Mouse (Mus musculus) left cerebral cortex, postnatal 14 days (tissue): ENCODE results near the gene Gm15517. TPM values are rescaled to one million over a fixed set of nuclear protein-coding genes. Genes with fewer than 3 reads are reported as not detected.

Source experiments
- DNase-seq, 2 experiments: peaks; one replicate each; pipeline ENCODE4 v3.0.0; 2021 to 2022; ENCODE audit warnings: low spot score in 2 of 2, mixed read lengths in 1 of 2
- intact Hi-C: fragments of 180-260 bp; cut with DNase I; formaldehyde crosslinking; loops from one replicate; pipeline ENCODE4 v1.15.1; 2025
- total RNA-seq, 2 experiments: library from RNA; stranded (reverse); gene quantifications; 2 replicates each; pipeline ENCODE4 v1.2.3; 2021

The Gm15517 gene
- total RNA-seq, 2 experiments from 2014 or later, result not detected

DNA sequence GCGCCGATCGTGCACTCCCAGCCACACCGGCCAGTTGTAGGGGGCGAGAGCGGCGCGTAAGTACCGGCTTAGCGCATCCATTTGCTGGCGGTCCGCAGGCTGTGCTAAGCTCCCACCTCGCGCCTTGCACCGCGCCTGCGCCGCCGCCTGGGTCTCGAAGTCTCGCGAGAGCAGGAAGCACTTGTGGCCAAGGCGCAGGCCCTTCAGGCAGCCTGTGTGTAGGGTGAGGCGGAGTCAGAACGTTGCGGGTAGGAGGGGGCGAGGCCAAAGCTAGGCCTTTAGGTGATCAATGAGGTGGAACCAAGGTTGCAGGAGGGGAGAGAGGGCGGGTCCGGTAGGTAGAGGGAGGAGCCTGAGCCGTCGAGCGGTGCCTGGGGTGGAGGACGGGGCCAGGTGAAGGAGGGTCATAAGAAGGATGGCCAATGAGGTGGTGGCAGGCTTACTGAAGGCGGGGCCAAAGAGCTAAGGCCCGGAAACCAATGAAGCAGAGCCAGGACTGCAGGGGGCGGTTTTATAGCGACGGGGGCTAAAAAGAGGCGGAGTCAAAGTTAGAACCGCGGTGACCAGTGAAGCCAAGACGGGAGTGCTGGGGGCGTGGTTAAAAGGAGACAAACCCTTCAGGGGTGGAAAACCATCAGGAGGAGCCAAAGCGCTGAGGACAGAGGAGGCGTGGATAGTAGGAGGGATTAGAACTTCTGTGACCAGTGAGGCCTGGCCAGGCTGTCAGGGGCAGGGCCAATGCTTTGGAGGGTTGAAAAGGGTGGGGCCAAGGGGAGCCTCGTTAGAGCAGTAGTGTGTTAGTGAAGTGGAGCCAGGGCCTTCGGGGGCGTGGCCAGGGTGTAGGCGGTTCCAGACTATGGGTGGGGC lies 43.8 kb downstream of the Gm15517 start:
- DNase-seq, result peak; percentile 97
- intact Hi-C loops, result no loop called here

DNA sequence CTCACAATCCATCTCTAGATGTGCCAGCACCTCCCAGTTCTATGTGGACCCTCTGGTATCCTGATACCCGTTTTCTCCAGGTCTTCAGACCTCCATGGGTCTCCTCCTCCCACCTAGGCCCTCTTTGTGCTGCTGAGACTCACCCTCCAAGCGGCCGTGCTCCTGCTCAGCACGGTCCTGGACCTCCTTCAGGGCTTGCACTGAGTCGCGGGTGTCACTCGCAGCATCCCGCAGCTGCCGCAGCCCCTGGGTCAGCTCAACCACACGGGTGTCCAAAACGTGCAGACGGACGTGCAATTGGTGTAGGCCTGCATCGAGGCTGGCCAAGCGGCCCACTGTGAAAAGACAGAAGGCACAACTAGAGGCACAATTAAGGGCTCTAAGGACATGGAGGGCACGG lies 44.4 kb downstream of the Gm15517 start:
- no peak for DNase-seq
- intact Hi-C loops, result no loop called here

GRCm38 (mm10) chr7:44306516-44307240 lies 45.4 kb downstream of the Gm15517 start, which contains the start of gene Clec11a:
Clec11a (minus strand) TSS chr7:44306902.
- DNase-seq, result no peak
- intact Hi-C loops, result no loop called here

GRCm38 (mm10) chr7:44307261-44308020 lies 46.2 kb downstream of the Gm15517 start:
- no peak for DNase-seq
- intact Hi-C loops, result no loop called here

- intact Hi-C loops, result no loop called here
- no peak for DNase-seq
Observed at GRCm38 (mm10) chr7:44309475-44310284, 48.4 kb downstream of the Gm15517 start, which contains the start of gene Shank1. Shank1 (plus strand) TSS chr7:44310253.

GRCm38 (mm10) chr7:44310285-44310877 lies 49.1 kb downstream of the Gm15517 start:
- no peak for DNase-seq
- intact Hi-C loops, result no loop called here

DNA sequence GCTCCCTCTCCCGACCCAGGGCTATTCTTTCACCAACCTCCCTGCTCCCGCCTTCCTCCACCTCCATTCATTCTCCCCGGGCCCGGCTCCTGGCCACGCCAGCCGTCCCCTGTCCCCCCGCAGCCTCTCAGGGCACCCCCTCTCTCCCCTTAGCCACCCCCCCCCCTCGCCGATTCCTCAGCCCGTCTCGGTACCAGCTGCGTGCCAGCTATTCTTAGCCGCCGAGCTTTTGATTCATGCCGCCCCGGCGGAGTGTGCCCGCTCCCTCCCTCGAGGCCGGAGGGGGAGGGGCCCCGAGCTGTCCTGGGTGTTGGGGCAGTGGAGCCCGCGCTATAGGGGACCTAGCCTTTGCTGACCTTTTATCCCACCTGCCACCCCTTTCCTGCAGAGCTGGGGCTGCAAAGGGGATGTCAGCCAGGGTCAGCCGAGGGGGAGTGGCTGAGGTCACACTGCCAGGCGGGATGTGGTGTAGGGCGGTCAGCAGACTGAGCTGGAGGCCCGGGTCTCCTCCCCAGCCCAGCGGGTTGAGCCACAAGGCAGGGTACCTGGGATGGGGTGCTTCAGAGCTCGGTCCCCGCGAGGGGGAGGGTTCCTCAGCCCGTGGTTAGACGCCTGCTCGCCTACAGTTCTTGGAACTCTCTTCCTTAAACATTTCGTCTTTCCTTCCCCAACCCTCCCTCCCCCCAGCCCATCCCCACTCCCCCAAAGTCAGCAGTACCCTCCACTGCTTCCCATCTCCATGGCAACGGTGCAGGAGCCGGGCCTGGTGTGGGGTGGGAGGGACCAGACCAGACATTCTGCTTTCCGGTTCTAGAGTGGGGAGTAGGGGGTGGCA lies 49.8 kb downstream of the Gm15517 start:
- intact Hi-C loops, result no loop called here
- peak; percentile 73 to 81 for DNase-seq

Other genes starting within 250 kb of the Gm15517 start
- gene Klk1b26, start 249.3 kb upstream of the Gm15517 start, total RNA-seq, result not detected
- not detected for gene Klk1b27, start 209.2 kb upstream of the Gm15517 start, total RNA-seq
- gene Klk1b21, start 159.1 kb upstream of the Gm15517 start, total RNA-seq, result not detected
- not detected for gene Klk1b22, start 148.8 kb upstream of the Gm15517 start, total RNA-seq
- gene Klk1b16, start 124.7 kb upstream of the Gm15517 start, total RNA-seq, result not detected
- gene Klk1b24, start 73.2 kb upstream of the Gm15517 start, total RNA-seq, result not detected
- not detected for gene Klk1b3, start 63.3 kb upstream of the Gm15517 start, total RNA-seq
- not detected for gene Klk1b4, start 54.0 kb upstream of the Gm15517 start, total RNA-seq
- gene Klk1b5, start 45.5 kb upstream of the Gm15517 start, total RNA-seq, result not detected
- gene Klk1, start 36.1 kb upstream of the Gm15517 start, total RNA-seq, result not detected
- gene Gm36864, start 25.3 kb upstream of the Gm15517 start, total RNA-seq, result not detected
- gene 1700028J19Rik, start 14.8 kb upstream of the Gm15517 start, total RNA-seq, result 1 to 10 TPM; 1.5 to 2.0 TPM
- gene 2410002F23Rik, start 14.7 kb upstream of the Gm15517 start, total RNA-seq, result 10 to 100 TPM; 88.7 to 94.1 TPM
- gene Acp4, start 4.1 kb upstream of the Gm15517 start, total RNA-seq, result not detected
- gene Clec11a, start 45.5 kb downstream of the Gm15517 start, total RNA-seq, result 1 to 10 TPM; 2.6 to 3.6 TPM
- 100 to 1,000 TPM; 512 to 537 TPM for gene Shank1, start 48.8 kb downstream of the Gm15517 start, total RNA-seq
- 10 to 100 TPM; 77.1 to 81.9 TPM for gene Syt3, start 122.7 kb downstream of the Gm15517 start, total RNA-seq
- 1 to 10 TPM; 2.3 TPM for gene 1700008O03Rik, start 124.4 kb downstream of the Gm15517 start, total RNA-seq
- gene Lrrc4b, start 167.6 kb downstream of the Gm15517 start, total RNA-seq, result 100 to 1,000 TPM; 269 to 330 TPM
- 10 to 100 TPM; 11.2 to 13.4 TPM for gene Aspdh, start 203.9 kb downstream of the Gm15517 start, total RNA-seq
- 10 to 100 TPM; 60.6 to 63.2 TPM for gene Josd2, start 206.5 kb downstream of the Gm15517 start, total RNA-seq
- 100 to 1,000 TPM; 145 to 164 TPM for gene Emc10, start 235.1 kb downstream of the Gm15517 start, total RNA-seq
- 10 to 100 TPM; 26.5 to 32.5 TPM for gene Fam71e1, start 235.1 kb downstream of the Gm15517 start, total RNA-seq